Mouse (Mus musculus) lung, adult 2 months (tissue): ENCODE measurements around the gene Fut2.

ENCODE experiments used
- CTCF ChIP-seq: fragments of 200-500 bp; IDR thresholded peaks from 2 replicates; pipeline ENCODE4 v1.5.1; 2011; ENCODE audit warnings: mild to moderate bottlenecking, low read length, control low read depth; ENCODE audit not compliant: insufficient read depth
- POLR2A ChIP-seq: fragments of 200-500 bp; IDR thresholded peaks from 2 replicates; pipeline ENCODE4 v1.6.1; 2011; ENCODE audit warnings: low read depth, mild to moderate bottlenecking, control low read depth, low read length, borderline replicate concordance; ENCODE audit errors: extremely low read depth

DNA sequence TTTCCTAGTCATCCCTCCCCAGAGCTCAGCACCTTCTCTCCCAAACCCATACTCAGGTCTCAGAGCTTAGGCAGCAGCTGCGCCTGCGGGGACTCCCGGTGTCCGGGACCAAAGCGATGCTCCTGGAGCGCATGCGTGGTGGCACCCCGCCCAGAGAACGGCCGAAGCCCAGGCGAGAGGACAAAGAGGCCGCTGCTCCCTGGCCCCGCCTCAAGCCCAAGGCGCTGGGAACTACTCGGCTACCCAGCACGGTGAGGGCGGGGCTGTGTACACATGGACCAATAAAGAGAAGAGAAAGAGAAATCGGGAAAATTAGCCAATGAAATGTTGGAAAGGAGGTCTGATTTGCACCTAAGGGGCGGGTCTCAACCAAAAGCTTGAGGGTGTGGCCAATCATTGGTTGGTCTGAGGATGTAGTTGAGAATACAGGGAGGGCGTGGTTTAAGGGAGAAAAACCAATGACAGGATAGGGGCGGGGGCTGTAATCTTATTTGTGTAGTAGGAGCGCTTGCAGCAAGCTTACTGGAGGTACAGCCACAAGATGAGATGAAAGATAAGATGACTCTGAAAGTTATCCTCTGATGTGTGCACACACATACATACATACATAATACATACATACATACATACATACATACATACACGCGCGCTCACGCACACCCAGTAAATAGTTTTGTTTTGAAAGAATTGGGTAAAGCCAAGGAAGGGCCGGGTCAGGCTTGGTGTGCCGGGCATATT is 22.6 kb downstream of the Fut2 start:
- TF ChIP-seq POLR2A (peak; percentile 49; the same call in 1 of the 2 replicates), CTCF (no peak)
